Mouse (Mus musculus) limb, embryonic 11.5 days (tissue): Measurements from ENCODE around the gene Gm10663. TPM values are rescaled to one million over a fixed set of nuclear protein-coding genes. Genes with fewer than 3 reads are reported as not detected.

ENCODE experiments used
- ATAC-seq: fragments of 200-750 bp; cut with Nextera tagmentation; 2 replicates; pipeline ENCODE4 v1.8.0; 2017; ENCODE audit warnings: low read depth; ENCODE audit not compliant: insufficient number of reproducible peaks, low FRiP score, low TSS enrichment
- DNase-seq: peaks from one replicate; pipeline ENCODE4 v3.0.0-alpha.2; 2015; ENCODE audit warnings: low spot score
- H3K27ac ChIP-seq: fragments of 300-500 bp; sonication (generic); replicated peaks from 2 replicates; pipeline ENCODE4 v1.5.1; 2014; ENCODE audit warnings: low read depth, mild to moderate bottlenecking, low read length
- H3K27me3 ChIP-seq: fragments of 300-500 bp; sonication (generic); 2 replicates; pipeline ENCODE4 v1.6.1; 2014; ENCODE audit warnings: mild to moderate bottlenecking, low read length, mixed read lengths; ENCODE audit not compliant: control insufficient read depth, insufficient read depth
- H3K36me3 ChIP-seq: fragments of 300-500 bp; sonication (generic); 2 replicates; pipeline ENCODE4 v1.6.1; 2014; ENCODE audit warnings: mild to moderate bottlenecking, low read length, moderate library complexity, mixed read lengths; ENCODE audit not compliant: control insufficient read depth, insufficient read depth
- H3K4me1 ChIP-seq: fragments of 300-500 bp; sonication (generic); 2 replicates; pipeline ENCODE4 v1.6.1; 2014; ENCODE audit warnings: low read length, mixed read lengths; ENCODE audit not compliant: control insufficient read depth, insufficient read depth
- H3K4me2 ChIP-seq: fragments of 300-500 bp; sonication (generic); 2 replicates; pipeline ENCODE4 v1.6.1; 2014; ENCODE audit warnings: low read depth, mild to moderate bottlenecking, moderate library complexity; ENCODE audit not compliant: severe bottlenecking
- H3K4me3 ChIP-seq: fragments of 300-500 bp; sonication (generic); 2 replicates; pipeline ENCODE4 v1.5.1; 2014; ENCODE audit warnings: low read depth, low read length
- H3K9ac ChIP-seq: fragments of 300-500 bp; sonication (generic); 2 replicates; pipeline ENCODE4 v1.6.1; 2014; ENCODE audit warnings: mild to moderate bottlenecking, low read length
- H3K9me3 ChIP-seq: fragments of 300-500 bp; sonication (generic); 2 replicates; pipeline ENCODE4 v1.6.1; 2016; ENCODE audit warnings: low read length; ENCODE audit not compliant: control insufficient read depth
- WGBS: fragments of 180-500 bp; shearing (Covaris S2); extraction: QIAGEN DNeasy Blood & Tissue Kit; methylation state at CpG from one replicate; pipeline ENCODE4 v1.1.7; 2014; 5-methylcytosine and 5-hydroxymethylcytosine counted together
- polyA plus RNA-seq: library from polyadenylated mRNA; unstranded; fragments of >200 nt; fragmentation: Nextera tagmentation; extraction: Ambion mirVana; gene quantifications from 2 replicates; pipeline ENCODE4 v1.2.1, GENCODE M21; 2014

The Gm10663 gene
- polyA plus RNA-seq, 1 experiment from 2014 or later, result not detected

GRCm38 (mm10) chr8:65046565-65046964 lies 28.3 kb upstream of the Gm10663 start:
- H3K9ac ChIP-seq, result no peak overlapping the region

GRCm38 (mm10) chr8:65047193-65047592 lies 27.6 kb upstream of the Gm10663 start:
- Histone ChIP-seq H3K4me2 (no peak overlapping the region), H3K4me1 (no peaks in the 10 kb centered on the region), H3K9me3 (no peaks in the 10 kb centered on the region), H3K27ac (no peak overlapping the region), H3K9ac (no peak overlapping the region), H3K36me3 (no peaks in the 10 kb centered on the region), H3K4me3 (no peak overlapping the region), H3K27me3 (no peaks in the 10 kb centered on the region)
- ATAC-seq, result no peak
- no peak for DNase-seq
- WGBS, result 91% methylated on average over 4 of the region's 4 CpGs

More at GRCm38 (mm10) chr8:65046565-65046964, 28.3 kb upstream of the Gm10663 start:
- no peak for ATAC-seq
- Histone ChIP-seq H3K36me3 (no peaks in the 10 kb centered on the region), H3K4me2 (no peak overlapping the region), H3K9me3 (no peaks in the 10 kb centered on the region), H3K4me3 (no peak overlapping the region), H3K4me1 (no peaks in the 10 kb centered on the region), H3K27ac (no peak overlapping the region), H3K27me3 (no peaks in the 10 kb centered on the region)
- 53% methylated on average over 5 of the region's 5 CpGs for WGBS
- no peak for DNase-seq

GRCm38 (mm10) chr8:65047801-65048200 lies 27.0 kb upstream of the Gm10663 start:
- 82% methylated on average over 4 of the region's 4 CpGs for WGBS
- no peak overlapping the region for H3K27ac ChIP-seq
- no peaks in the 10 kb centered on the region for H3K36me3 ChIP-seq
- H3K4me3 ChIP-seq, result no peak overlapping the region
- H3K9me3 ChIP-seq, result no peaks in the 10 kb centered on the region
- DNase-seq, result no peak
- no peaks in the 10 kb centered on the region for H3K27me3 ChIP-seq
- no peaks in the 10 kb centered on the region for H3K4me1 ChIP-seq
- no peak overlapping the region for H3K9ac ChIP-seq
- no peak for ATAC-seq
- H3K4me2 ChIP-seq, result no peak overlapping the region

GRCm38 (mm10) chr8:65053554-65053953 lies 21.3 kb upstream of the Gm10663 start:
- Histone ChIP-seq H3K4me2 (no peak overlapping the region), H3K27ac (peak overlapping the region; percentile 68), H3K9me3 (no peaks in the 10 kb centered on the region), H3K9ac (no peak overlapping the region), H3K4me3 (no peak overlapping the region), H3K4me1 (peaks cover 8% of the 10 kb centered on the region), H3K36me3 (no peaks in the 10 kb centered on the region), H3K27me3 (no peaks in the 10 kb centered on the region)
- WGBS, result 46% methylated on average over 3 of the region's 3 CpGs
- DNase-seq (peak; percentile 31), ATAC-seq (peak; percentile 17; the same call in 1 of the 2 replicates)

- 7% methylated on average over 5 of the region's 5 CpGs for WGBS
- ATAC-seq (peak; percentile 82), DNase-seq (peak; percentile 74)
- Histone ChIP-seq H3K9me3 (no peaks in the 10 kb centered on the region), H3K4me2 (no peak overlapping the region), H3K9ac (no peak overlapping the region), H3K36me3 (no peaks in the 10 kb centered on the region), H3K27me3 (no peaks in the 10 kb centered on the region), H3K27ac (peak overlapping the region; percentile 79), H3K4me3 (no peak overlapping the region), H3K4me1 (peaks cover 8% of the 10 kb centered on the region)
Observed at GRCm38 (mm10) chr8:65053968-65054367, 20.9 kb upstream of the Gm10663 start.

- no peaks in the 10 kb centered on the region for H3K27me3 ChIP-seq
- no peak for DNase-seq
- no peak overlapping the region for H3K4me2 ChIP-seq
- no peak overlapping the region for H3K27ac ChIP-seq
- H3K9ac ChIP-seq, result no peak overlapping the region
- peaks cover 8% of the 10 kb centered on the region for H3K4me1 ChIP-seq
- no peak for ATAC-seq
- H3K36me3 ChIP-seq, result no peaks in the 10 kb centered on the region
- no peak overlapping the region for H3K4me3 ChIP-seq
- WGBS, result 92% methylated on average over 4 of the region's 4 CpGs
- no peaks in the 10 kb centered on the region for H3K9me3 ChIP-seq
Observed at GRCm38 (mm10) chr8:65056722-65057121, 18.1 kb upstream of the Gm10663 start.

- H3K9ac ChIP-seq, result no peak overlapping the region
- no peaks in the 10 kb centered on the region for H3K27me3 ChIP-seq
- DNase-seq (no peak), ATAC-seq (no peak)
- 79% methylated on average over 4 of the region's 4 CpGs for WGBS
- no peaks in the 10 kb centered on the region for H3K36me3 ChIP-seq
- H3K9me3 ChIP-seq, result no peaks in the 10 kb centered on the region
- no peak overlapping the region for H3K4me3 ChIP-seq
- no peaks in the 10 kb centered on the region for H3K4me1 ChIP-seq
- H3K4me2 ChIP-seq, result no peak overlapping the region
- no peak overlapping the region for H3K27ac ChIP-seq
Observed at GRCm38 (mm10) chr8:65062195-65062594, 12.6 kb upstream of the Gm10663 start.

- H3K9ac ChIP-seq, result no peak overlapping the region
- no peaks in the 10 kb centered on the region for H3K36me3 ChIP-seq
- no peak overlapping the region for H3K4me2 ChIP-seq
- WGBS, result 45% methylated on average over 2 of the region's 2 CpGs
- H3K4me1 ChIP-seq, result no peaks in the 10 kb centered on the region
- no peak overlapping the region for H3K27ac ChIP-seq
- no peak overlapping the region for H3K4me3 ChIP-seq
- no peak for ATAC-seq
- H3K9me3 ChIP-seq, result no peaks in the 10 kb centered on the region
- DNase-seq, result no peak
- no peaks in the 10 kb centered on the region for H3K27me3 ChIP-seq
Observed at GRCm38 (mm10) chr8:65064071-65064470, 10.8 kb upstream of the Gm10663 start.

GRCm38 (mm10) chr8:65065622-65066021 lies 9.2 kb upstream of the Gm10663 start:
- Histone ChIP-seq H3K4me3 (no peak overlapping the region), H3K27ac (no peak overlapping the region), H3K27me3 (no peaks in the 10 kb centered on the region), H3K36me3 (no peaks in the 10 kb centered on the region), H3K4me2 (no peak overlapping the region), H3K4me1 (no peaks in the 10 kb centered on the region), H3K9ac (no peak overlapping the region), H3K9me3 (no peaks in the 10 kb centered on the region)
- DNase-seq (no peak), ATAC-seq (no peak)
- 97% methylated on average over 3 of the region's 3 CpGs for WGBS
